Mouse (Mus musculus) heart, postnatal 0 days (tissue): ENCODE results near the gene Atp10a.

Experiments used
- CTCF ChIP-seq: IDR thresholded peaks from 2 replicates; pipeline ENCODE4 v1.5.1; 2016; ENCODE audit warnings: antibody characterized with exemption, control low read depth, low read depth
- EP300 ChIP-seq: IDR thresholded peaks from 2 replicates; pipeline ENCODE4 v1.6.1; 2016; ENCODE audit warnings: antibody characterized with exemption, low read depth

DNA sequence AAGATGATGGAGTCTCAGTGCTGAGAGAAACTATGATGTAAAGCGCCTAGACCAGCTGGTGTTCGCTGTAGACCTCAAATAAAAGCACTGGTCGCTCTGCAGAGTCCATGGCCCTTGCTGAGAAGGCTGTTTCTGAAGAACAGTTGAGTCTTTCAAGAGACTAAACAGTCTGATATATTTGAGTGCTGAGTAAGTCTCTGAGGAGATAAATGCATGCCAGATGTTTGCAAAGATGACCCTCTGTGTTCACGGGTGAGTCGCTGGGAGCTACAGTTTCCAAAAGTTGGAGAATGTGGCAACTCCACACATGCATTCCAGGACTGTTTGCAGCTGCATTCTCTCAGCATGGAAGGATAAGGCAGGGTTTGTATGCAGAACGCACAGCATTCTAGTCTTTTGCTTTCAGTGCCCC is 77.5 kb downstream of the Atp10a start:
- TF ChIP-seq CTCF: no peak
- TF ChIP-seq EP300: no peak
